Mouse (Mus musculus) v-Abl transformed pro-B cells (cell line): ENCODE measurements around the gene 1810049J17Rik.

Source experiments
- in situ Hi-C, 2 experiments: fragments of 400-800 bp; cut with MboI; formaldehyde crosslinking; loops; one replicate each; pipeline ENCODE4 v1.15.1; 2025; ENCODE audit not compliant: unreplicated experiment in 2 of 2

Gene 1810049J17Rik

GRCm38 (mm10) chr15:12321788-12322621, at the start of gene 1810049J17Rik:
Gene 1810049J17Rik, minus strand, starts transcription at chr15:12321899.
- in situ Hi-C loops, result no loop called here

GRCm38 (mm10) chr15:12371183-12371582, 49.5 kb upstream of the 1810049J17Rik start:
- in situ Hi-C loops, result loop anchor here (5.0 to 10.0 kb wide), 4 partner anchors 176 to 421 kb away; no protein-coding TSS in a partner anchor

- in situ Hi-C loops, result loop anchor here (5.0 to 10.0 kb wide), 4 partner anchors 175 to 422 kb away; no protein-coding TSS in a partner anchor
Observed at GRCm38 (mm10) chr15:12370096-12370495, 48.4 kb upstream of the 1810049J17Rik start.

GRCm38 (mm10) chr15:12368850-12369249, 47.2 kb upstream of the 1810049J17Rik start:
- in situ Hi-C loops, result loop anchor here (5.0 to 10.0 kb wide), 2 partner anchors 164 to 428 kb away; partner anchors contain the start of gene Mtmr12 (in 1 of the 2)

DNA sequence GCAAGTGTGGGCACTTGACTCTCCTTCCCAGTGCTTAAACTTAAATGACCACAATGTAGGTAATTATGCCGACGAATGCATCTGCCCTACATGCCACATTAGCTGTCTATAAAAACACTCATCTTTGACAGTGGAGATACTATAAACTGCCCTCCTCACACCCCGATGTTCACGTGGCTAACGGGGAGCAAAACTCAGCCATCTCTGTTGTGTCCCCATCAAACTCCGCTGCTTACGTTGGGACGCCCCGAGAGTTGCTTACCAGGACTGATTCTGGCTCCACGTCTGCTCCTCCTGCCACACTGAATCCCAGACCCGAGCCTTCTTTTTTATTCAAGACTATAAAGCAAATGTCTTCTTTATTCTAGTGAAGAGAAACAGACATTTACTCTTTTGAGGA, 46.7 kb upstream of the 1810049J17Rik start:
- in situ Hi-C loops, result loop anchor here (5.0 to 10.0 kb wide), 2 partner anchors 164 to 429 kb away; partner anchors contain the start of gene Mtmr12 (in 1 of the 2)

- in situ Hi-C loops, result loop anchor here (5.0 to 10.0 kb wide), 2 partner anchors 163 to 430 kb away; partner anchors contain the start of gene Mtmr12 (in 1 of the 2)
Observed at GRCm38 (mm10) chr15:12367306-12368080, 45.8 kb upstream of the 1810049J17Rik start.

DNA sequence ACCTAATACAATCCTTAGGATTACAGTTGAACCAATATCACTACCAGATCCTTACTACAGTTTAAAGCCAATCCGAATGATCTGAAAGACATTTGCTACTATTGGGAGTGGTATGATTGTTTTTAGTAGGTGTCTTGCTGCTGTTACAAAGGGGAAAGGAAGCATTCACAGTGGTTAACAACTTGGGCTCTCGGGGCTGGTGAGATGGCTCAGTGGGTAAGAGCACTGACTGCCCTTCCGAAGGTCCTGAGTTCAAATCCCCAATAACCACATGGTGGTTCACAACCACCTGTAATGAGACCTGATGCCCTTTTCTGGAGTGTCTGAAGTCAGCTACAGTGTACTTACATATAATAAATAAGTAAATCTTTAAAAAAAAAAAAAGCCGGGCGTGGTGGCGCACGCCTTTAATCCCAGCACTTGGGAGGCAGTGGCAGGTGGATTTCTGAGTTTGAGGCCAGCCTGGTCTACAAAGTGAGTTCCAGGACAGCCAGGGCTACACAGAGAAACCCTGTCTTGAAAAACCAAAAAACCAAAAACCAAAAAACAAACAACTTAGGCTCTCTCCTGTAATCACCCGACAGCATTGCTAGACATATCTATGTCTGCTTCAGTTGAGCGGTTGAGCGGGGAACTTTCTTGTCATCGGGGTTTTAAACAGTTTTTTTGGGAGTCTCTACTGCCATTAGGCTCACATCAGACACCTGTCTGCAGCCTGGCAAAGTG, 45.0 kb upstream of the 1810049J17Rik start:
- in situ Hi-C loops, result loop anchor here (5.0 to 10.0 kb wide), 2 partner anchors 162 to 431 kb away; partner anchors contain the start of gene Mtmr12 (in 1 of the 2)

- in situ Hi-C loops, result loop anchor here (5.0 to 10.0 kb wide), 2 partner anchors 161 to 431 kb away; partner anchors contain the start of gene Mtmr12 (in 1 of the 2)
Observed at GRCm38 (mm10) chr15:12366072-12366469, 44.4 kb upstream of the 1810049J17Rik start.

GRCm38 (mm10) chr15:12365416-12366071, 43.8 kb upstream of the 1810049J17Rik start:
- in situ Hi-C loops, result loop anchor here (5.0 to 10.0 kb wide), 2 partner anchors 161 to 432 kb away; partner anchors contain the start of gene Mtmr12 (in 1 of the 2)

GRCm38 (mm10) chr15:12364096-12364495, 42.4 kb upstream of the 1810049J17Rik start:
- in situ Hi-C loops, result loop anchor here in 1 of 2 experiments (10.0 kb wide), 1 partner anchor 159 kb away; the partner anchor contains the start of gene Mtmr12

GRCm38 (mm10) chr15:12362701-12363040, 41.0 kb upstream of the 1810049J17Rik start:
- in situ Hi-C loops, result loop anchor here in 1 of 2 experiments (10.0 kb wide), 1 partner anchor 158 kb away; the partner anchor contains the start of gene Mtmr12

DNA sequence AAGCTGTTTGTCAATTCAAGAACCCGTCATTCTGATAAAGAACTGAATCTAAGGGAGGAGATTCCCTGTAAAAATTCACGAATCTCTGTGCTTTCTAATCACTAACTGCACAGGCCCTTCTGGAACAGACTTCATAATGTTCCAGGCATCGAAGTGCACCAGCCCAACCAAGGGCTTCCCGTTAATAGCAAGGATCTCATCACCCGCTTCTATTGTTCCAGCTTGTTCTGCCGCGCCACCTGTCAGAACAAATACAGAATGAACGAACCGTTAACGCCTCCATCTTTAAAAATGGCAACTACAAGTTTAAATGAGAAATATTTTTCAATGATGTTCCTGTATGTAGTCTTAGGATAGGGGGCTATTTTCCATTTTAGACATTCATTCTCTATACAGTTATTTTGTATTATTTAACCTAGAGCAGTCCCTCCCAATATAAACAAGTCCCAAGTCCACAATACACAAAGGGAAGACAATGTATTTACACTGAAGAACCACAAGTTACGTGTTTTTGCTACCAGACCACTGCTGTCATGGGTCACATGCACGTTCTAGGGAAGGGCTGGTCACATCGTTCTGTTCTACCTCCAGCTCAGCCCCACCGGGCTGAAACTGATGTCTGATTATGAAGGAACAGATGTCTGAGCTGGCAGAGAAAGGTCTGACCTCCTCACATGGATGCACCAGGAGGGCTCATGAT, 40.5 kb upstream of the 1810049J17Rik start:
- in situ Hi-C loops, result loop anchor here in 1 of 2 experiments (10.0 kb wide), 1 partner anchor 157 kb away; the partner anchor contains the start of gene Mtmr12

GRCm38 (mm10) chr15:12360519-12361212, 39.0 kb upstream of the 1810049J17Rik start:
- in situ Hi-C loops, result loop anchor here in 1 of 2 experiments (10.0 kb wide), 1 partner anchor 156 kb away; the partner anchor contains the start of gene Mtmr12

GRCm38 (mm10) chr15:12358384-12358783, 36.7 kb upstream of the 1810049J17Rik start:
- in situ Hi-C loops, result no loop called here

- in situ Hi-C loops, result no loop called here
Observed at GRCm38 (mm10) chr15:12357459-12357858, 35.8 kb upstream of the 1810049J17Rik start.

- in situ Hi-C loops, result no loop called here
Observed at GRCm38 (mm10) chr15:12355907-12356306, 34.2 kb upstream of the 1810049J17Rik start.

DNA sequence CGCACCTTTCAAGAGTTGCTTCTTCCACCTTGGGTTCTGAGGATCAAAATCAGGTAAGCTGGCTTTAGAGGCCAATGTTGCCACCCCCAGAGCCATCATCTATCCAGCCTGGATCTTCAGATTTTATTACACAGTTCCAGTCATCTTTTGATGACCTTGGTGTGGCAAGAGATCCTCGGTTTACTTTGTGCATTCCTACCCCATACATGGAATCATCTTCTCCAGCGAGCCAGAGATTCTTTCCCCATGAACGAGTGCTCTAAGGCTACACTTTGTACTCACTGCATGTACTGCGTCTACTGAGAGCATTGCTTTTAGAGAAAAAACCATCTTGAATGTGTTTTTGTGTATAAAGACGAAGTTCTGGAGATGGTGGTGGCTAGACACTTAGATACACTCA, 33.6 kb upstream of the 1810049J17Rik start:
- in situ Hi-C loops, result no loop called here

DNA sequence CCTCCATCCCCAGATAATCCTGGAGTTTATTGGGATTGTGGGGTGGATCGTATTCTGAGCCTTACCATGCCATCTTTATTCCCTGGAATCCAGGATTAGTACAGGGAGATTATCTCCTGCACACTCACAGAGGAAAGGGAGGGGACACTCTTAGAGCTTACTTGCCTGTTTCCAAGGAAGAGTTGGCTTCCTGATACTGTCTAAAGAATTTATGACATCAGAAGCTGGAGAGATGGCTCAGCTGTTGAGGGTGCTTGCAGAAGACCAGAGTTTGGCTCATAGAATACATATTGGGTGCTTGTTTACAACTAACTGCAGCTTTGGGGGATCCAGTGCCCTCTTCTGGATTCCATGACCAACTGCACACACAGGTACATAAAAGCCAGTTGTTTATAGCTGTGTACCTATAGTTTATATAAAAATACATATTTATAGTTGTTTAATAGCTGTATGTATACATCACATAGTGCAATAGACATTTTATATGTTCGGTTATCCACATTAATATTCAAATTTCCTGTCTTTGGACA, 32.6 kb upstream of the 1810049J17Rik start:
- in situ Hi-C loops, result no loop called here
